Mouse (Mus musculus) kidney, postnatal 0 days (tissue): ENCODE results near the gene Myom3. TPM values are rescaled to one million over a fixed set of nuclear protein-coding genes. Genes with fewer than 3 reads are reported as not detected.

Source experiments
- ATAC-seq: fragments of 200-750 bp; cut with Nextera tagmentation; replicated peaks from 2 replicates; pipeline ENCODE4 v1.8.0; 2017; ENCODE audit warnings: low read depth, moderate number of reproducible peaks, moderate TSS enrichment, moderate library complexity; ENCODE audit not compliant: low FRiP score
- DNase-seq: peaks from one replicate; pipeline ENCODE4 v3.0.0-alpha.2; 2016; ENCODE audit warnings: low spot score
- H3K27ac ChIP-seq: fragments of 300-500 bp; sonication (generic); 2 replicates; pipeline ENCODE4 v1.5.1; 2014; ENCODE audit warnings: mild to moderate bottlenecking
- H3K27me3 ChIP-seq: fragments of 300-500 bp; sonication (generic); 2 replicates; pipeline ENCODE4 v1.6.1; 2014; ENCODE audit warnings: low read length, mixed read lengths; ENCODE audit not compliant: insufficient read depth
- H3K36me3 ChIP-seq: fragments of 300-500 bp; sonication (generic); 2 replicates; pipeline ENCODE4 v1.6.1; 2014; ENCODE audit warnings: low read length, mixed read lengths; ENCODE audit not compliant: insufficient read depth
- H3K4me1 ChIP-seq: fragments of 300-500 bp; sonication (generic); replicated peaks from 2 replicates; pipeline ENCODE4 v1.6.1; 2014; ENCODE audit warnings: antibody characterized with exemption, low read length, mixed read lengths; ENCODE audit not compliant: insufficient read depth
- H3K4me2 ChIP-seq: fragments of 300-500 bp; sonication (generic); 2 replicates; pipeline ENCODE4 v1.6.1; 2014; ENCODE audit warnings: mild to moderate bottlenecking, low read length, moderate library complexity, mixed read lengths
- H3K4me3 ChIP-seq: fragments of 300-500 bp; sonication (generic); replicated peaks from 2 replicates; pipeline ENCODE4 v1.5.1; 2014; ENCODE audit warnings: low read depth, low read length
- H3K9ac ChIP-seq: fragments of 300-500 bp; sonication (generic); 2 replicates; pipeline ENCODE4 v1.6.1; 2014; ENCODE audit warnings: low read depth, low read length
- H3K9me3 ChIP-seq: fragments of 300-500 bp; sonication (generic); replicated peaks from 2 replicates; pipeline ENCODE4 v1.6.1; 2016; ENCODE audit warnings: low read length, inconsistent platforms, mixed read lengths
- CTCF ChIP-seq: IDR thresholded peaks from 2 replicates; pipeline ENCODE4 v1.5.1; 2016; ENCODE audit warnings: antibody characterized with exemption, low read depth, mild to moderate bottlenecking, moderate library complexity
- WGBS: fragments of 180-500 bp; shearing (Covaris S2); extraction: QIAGEN DNeasy Blood & Tissue Kit; methylation state at CpG from one replicate; pipeline ENCODE4 v1.1.7; 2014; 5-methylcytosine and 5-hydroxymethylcytosine counted together
- polyA plus RNA-seq: library from polyadenylated mRNA; unstranded; fragments of >200 nt; fragmentation: Nextera tagmentation; extraction: Ambion mirVana; gene quantifications from 2 replicates; pipeline ENCODE4 v1.2.1, GENCODE M21; 2015

Gene Myom3
- polyA plus RNA-seq, 1 experiment from 2014 or later = 0.39 TPM

- Histone ChIP-seq H3K27me3 (no peaks in the 10 kb centered on the region), H3K4me3 (peak overlapping the region; percentile 96), H3K9ac (peak overlapping the region; percentile 96), H3K27ac (peak overlapping the region; percentile 99), H3K36me3 (no peaks in the 10 kb centered on the region), H3K4me1 (peaks cover 20% of the 10 kb centered on the region), H3K9me3 (no peaks in the 10 kb centered on the region), H3K4me2 (peak overlapping the region; percentile 86)
- WGBS = 8% methylated on average over 6 of the region's 6 CpGs
- ATAC-seq (0 out of 2 replicates have a peak, but pooled peaks have one; percentile 6), DNase-seq (peak; percentile 82)
- no peak; the same call in 1 of the 2 replicates for TF ChIP-seq CTCF
Measured at GRCm38 (mm10) chr4:135855080-135855479, 95.6 kb downstream of the Myom3 start.

DNA sequence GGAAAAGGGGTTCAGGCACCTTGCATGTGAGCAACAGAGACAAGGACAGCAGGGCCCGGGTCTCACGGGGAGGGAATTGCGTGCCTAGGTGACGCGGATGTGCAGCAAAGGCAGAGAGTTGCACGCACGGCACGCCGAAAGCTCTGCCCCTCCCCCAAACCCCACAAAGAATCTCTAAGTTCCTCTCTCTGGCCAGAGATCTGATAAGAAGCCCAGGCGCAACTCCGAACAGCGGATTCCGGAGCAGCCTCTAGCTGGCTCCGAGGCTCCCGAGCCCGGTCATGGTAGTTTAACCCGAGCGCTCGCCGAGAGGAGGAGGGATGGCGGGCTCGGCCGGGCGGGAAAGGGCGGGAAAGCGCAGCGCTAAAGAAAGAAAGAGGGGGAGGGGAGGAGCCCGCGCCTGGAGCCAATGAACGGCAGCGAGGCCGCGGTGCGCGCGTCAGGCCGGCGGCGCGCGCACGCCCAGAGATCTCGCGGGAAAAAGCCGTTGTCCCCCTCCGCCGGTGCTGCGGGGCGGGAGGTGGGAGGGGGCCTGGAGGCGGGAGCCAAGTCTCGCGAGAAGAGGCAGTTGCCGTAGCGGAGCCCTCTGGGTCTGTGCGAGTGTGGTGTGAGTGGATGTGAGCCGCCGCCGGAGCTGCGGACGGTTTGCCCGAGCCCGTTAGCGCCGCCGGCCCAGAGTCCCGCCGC, 96.2 kb downstream of the Myom3 start, which contains the start of gene Srsf10:
Gene Srsf10, plus strand, starts transcription at position 212 of the 687 bp plus-strand sequence.
- H3K4me3 ChIP-seq = peak within 1 kb of the TSS; percentile 96
- ATAC-seq = peak; percentile 96
- under 1% methylated on average over 65 of the region's 67 CpGs for WGBS

GRCm38 (mm10) chr4:135856223-135857091, 96.9 kb downstream of the Myom3 start:
- peak; percentile 77 for ATAC-seq
- H3K4me1 ChIP-seq = peaks cover 28% of the 10 kb centered on the region
- H3K4me2 ChIP-seq = peak overlapping the region; percentile 69
- DNase-seq = peak; percentile 84
- H3K27me3 ChIP-seq = no peaks in the 10 kb centered on the region
- peak overlapping the region; percentile 99 for H3K27ac ChIP-seq
- TF ChIP-seq CTCF = no peak
- no peaks in the 10 kb centered on the region for H3K36me3 ChIP-seq
- H3K4me3 ChIP-seq = peak overlapping the region; percentile 96
- no peaks in the 10 kb centered on the region for H3K9me3 ChIP-seq
- H3K9ac ChIP-seq = peak overlapping the region; percentile 96
- WGBS = under 1% methylated on average over 84 of the region's 91 CpGs

More for the DNA sequence above, 96.2 kb downstream of the Myom3 start, which contains the start of gene Srsf10:
- Histone ChIP-seq H3K4me2 (peak within 1 kb of the TSS; percentile 86), H3K9ac (peak within 1 kb of the TSS; percentile 96), H3K27me3 (no peaks in the 10 kb centered on the region), H3K4me1 (peaks cover 24% of the 10 kb centered on the region), H3K36me3 (no peaks in the 10 kb centered on the region), H3K27ac (peak within 1 kb of the TSS; percentile 99), H3K9me3 (no peaks in the 10 kb centered on the region)
- DNase-seq = peak; percentile 99
- no peak for TF ChIP-seq CTCF

DNA sequence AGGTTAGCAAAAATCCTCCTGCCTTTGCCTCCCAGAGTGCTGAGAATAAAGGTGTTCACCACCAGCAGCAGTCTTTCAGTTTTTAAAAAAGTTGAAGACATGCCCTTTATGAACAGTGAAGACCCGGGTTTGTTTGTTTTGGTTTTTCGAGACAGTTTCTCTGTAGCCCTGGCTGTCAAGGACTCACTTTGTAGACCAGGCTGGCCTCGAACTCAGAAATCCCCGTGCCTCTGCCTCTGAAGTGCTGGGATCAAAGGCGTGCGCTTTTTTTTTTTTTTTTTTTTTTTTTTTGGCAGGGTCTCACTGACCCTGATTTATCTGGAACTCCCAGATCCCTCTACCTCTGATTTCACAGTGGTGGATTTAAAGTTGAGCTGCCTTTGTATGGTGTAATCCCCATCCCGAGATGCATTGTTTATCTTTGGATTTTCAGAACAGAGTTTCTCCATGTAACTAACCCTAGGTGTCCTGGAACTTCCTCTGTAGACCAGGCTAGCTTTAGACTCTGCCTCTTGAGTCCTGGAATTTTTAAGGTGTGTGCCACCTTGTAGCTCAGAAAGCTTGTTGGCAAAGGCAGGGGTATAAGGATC, 98.2 kb downstream of the Myom3 start:
- Histone ChIP-seq H3K27me3 (no peaks in the 10 kb centered on the region), H3K4me3 (peak overlapping the region; percentile 96), H3K27ac (no peak overlapping the region), H3K36me3 (no peaks in the 10 kb centered on the region), H3K4me1 (peaks cover 28% of the 10 kb centered on the region), H3K9ac (peak overlapping the region; percentile 52; the same call in 1 of the 2 replicates), H3K9me3 (no peaks in the 10 kb centered on the region), H3K4me2 (peak overlapping the region; percentile 69)
- WGBS = 2% methylated on average over 7 of the region's 7 CpGs
- ATAC-seq (no peak), DNase-seq (no peak)
- no peak for TF ChIP-seq CTCF

Other genes with a start within 250 kb of the Myom3 start
- gene Grhl3, start 186.1 kb upstream of the Myom3 start, polyA plus RNA-seq = 3.6 and 4.6 TPM in 2 replicates
- 0.83 and 1.3 TPM in 2 replicates for gene Ifnlr1, start 73.4 kb upstream of the Myom3 start, polyA plus RNA-seq
- gene Il22ra1, start 31.5 kb upstream of the Myom3 start, polyA plus RNA-seq = 0.04 and 0.08 TPM in 2 replicates
- gene Srsf10, start 96.0 kb downstream of the Myom3 start, polyA plus RNA-seq = 192 and 194 TPM in 2 replicates
- gene Pnrc2, start 114.1 kb downstream of the Myom3 start, polyA plus RNA-seq = 190 and 194 TPM in 2 replicates
- gene Cnr2, start 135.7 kb downstream of the Myom3 start, polyA plus RNA-seq = 0.68 and 0.70 TPM in 2 replicates
- 98.7 and 99.4 TPM in 2 replicates for gene Fuca1, start 161.0 kb downstream of the Myom3 start, polyA plus RNA-seq
- 107 and 110 TPM in 2 replicates for gene Hmgcl, start 186.7 kb downstream of the Myom3 start, polyA plus RNA-seq
- gene Gale, start 204.0 kb downstream of the Myom3 start, polyA plus RNA-seq = 25.1 and 30.0 TPM in 2 replicates
- gene Lypla2, start 212.9 kb downstream of the Myom3 start, polyA plus RNA-seq = 117 and 123 TPM in 2 replicates
- 49.0 and 49.8 TPM in 2 replicates for gene Pithd1, start 227.5 kb downstream of the Myom3 start, polyA plus RNA-seq